Mouse (Mus musculus) heart, adult 2 months (tissue): ENCODE measurements at regions not wholly inside any gene's neighbourhood (a gene's known extent, or its start where the extent isn't known, plus 50 kb on each side); places are given as distances from the start of the nearest gene placed in this dataset.

Experiments
- CTCF ChIP-seq: fragments of 200-600 bp; IDR thresholded peaks from 2 replicates; pipeline ENCODE4 v1.8.1; 2022; ENCODE audit warnings: antibody characterized with exemption, mild to moderate bottlenecking, moderate library complexity
- POLR2A ChIP-seq: fragments of 200-500 bp; IDR thresholded peaks from 2 replicates; pipeline ENCODE4 v1.6.1; 2011; ENCODE audit warnings: mild to moderate bottlenecking, low read depth, low read length, control low read depth; ENCODE audit not compliant: insufficient read depth

DNA sequence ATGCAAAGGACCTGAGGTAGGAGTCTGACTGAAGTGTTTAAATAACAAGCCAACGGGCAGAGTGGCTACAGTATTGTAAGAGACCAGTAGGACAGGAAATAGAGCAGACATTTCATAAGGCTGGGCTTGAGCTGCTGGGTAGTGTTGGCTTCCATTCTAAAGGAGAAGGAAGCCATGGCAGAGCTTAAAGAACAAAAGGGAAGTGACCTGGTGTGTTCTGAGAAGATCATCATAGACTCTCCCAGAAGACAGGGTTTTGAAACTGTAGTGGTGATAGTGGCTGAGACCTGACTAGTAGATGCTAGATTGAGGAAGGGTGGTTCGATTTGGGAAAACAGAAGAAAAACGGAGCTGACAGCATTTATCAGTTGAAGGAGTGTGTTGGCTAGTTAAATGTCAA, 514.1 kb upstream of the Zfp462 start:
- TF ChIP-seq POLR2A (no peak), CTCF (no peak)
